Mouse (Mus musculus) heart, postnatal 0 days (tissue): ENCODE results near the gene Arid3a.
"Not testable (repeated sequence)": the region's sequence is repeated elsewhere in the genome, so short reads cannot be mapped to it uniquely, and the experiment has no call there.

ENCODE experiments used
- CTCF ChIP-seq: IDR thresholded peaks from 2 replicates; pipeline ENCODE4 v1.5.1; 2016; ENCODE audit warnings: antibody characterized with exemption, control low read depth, low read depth
- EP300 ChIP-seq: IDR thresholded peaks from 2 replicates; pipeline ENCODE4 v1.6.1; 2016; ENCODE audit warnings: antibody characterized with exemption, low read depth

- peak; percentile 75 for TF ChIP-seq CTCF
- not testable (repeated sequence) for TF ChIP-seq EP300
Measured at GRCm38 (mm10) chr10:79892451-79893118, 34.3 kb upstream of the Arid3a start.
